Mouse (Mus musculus) liver, embryonic 13.5 days (tissue): ENCODE measurements around the gene Csnk1d. TPM values are rescaled to one million over a fixed set of nuclear protein-coding genes. Genes with fewer than 3 reads are reported as not detected.

ENCODE experiments used
- ATAC-seq: fragments of 200-750 bp; cut with Nextera tagmentation; 2 replicates; pipeline ENCODE4 v1.8.0; 2017; ENCODE audit warnings: low read depth, mild to moderate bottlenecking, moderate number of reproducible peaks, moderate library complexity
- DNase-seq: peaks from one replicate; pipeline ENCODE4 v3.0.0; 2022
- H3K27ac ChIP-seq: fragments of 300-500 bp; sonication (generic); 2 replicates; pipeline ENCODE4 v1.5.1; 2015; ENCODE audit warnings: moderate library complexity, mild to moderate bottlenecking, inconsistent platforms
- H3K27me3 ChIP-seq: fragments of 300-500 bp; sonication (generic); 2 replicates; pipeline ENCODE4 v1.6.1; 2015; ENCODE audit warnings: mild to moderate bottlenecking, inconsistent platforms
- H3K36me3 ChIP-seq: fragments of 300-500 bp; sonication (generic); 2 replicates; pipeline ENCODE4 v1.6.1; 2015; ENCODE audit warnings: mild to moderate bottlenecking, inconsistent platforms
- H3K4me1 ChIP-seq: fragments of 300-500 bp; sonication (generic); replicated peaks from 2 replicates; pipeline ENCODE4 v1.6.1; 2015; ENCODE audit warnings: inconsistent platforms
- H3K4me2 ChIP-seq: fragments of 300-500 bp; sonication (generic); 2 replicates; pipeline ENCODE4 v1.6.1; 2015; ENCODE audit warnings: inconsistent platforms, mild to moderate bottlenecking, moderate library complexity
- H3K4me3 ChIP-seq: fragments of 300-500 bp; sonication (generic); replicated peaks from 2 replicates; pipeline ENCODE4 v1.5.1; 2015; ENCODE audit warnings: mild to moderate bottlenecking, inconsistent platforms
- H3K9ac ChIP-seq: fragments of 300-500 bp; sonication (generic); 2 replicates; pipeline ENCODE4 v1.6.1; 2015; ENCODE audit warnings: mild to moderate bottlenecking, inconsistent platforms
- H3K9me3 ChIP-seq: fragments of 300-500 bp; sonication (generic); replicated peaks from 2 replicates; pipeline ENCODE4 v1.6.1; 2016; ENCODE audit warnings: inconsistent platforms
- WGBS: fragments of 180-500 bp; shearing (Covaris S2); methylation state at CpG from one replicate; pipeline ENCODE4 v1.1.7; 2015; ENCODE audit not compliant: insufficient replicate concordance; 5-methylcytosine and 5-hydroxymethylcytosine counted together
- polyA plus RNA-seq: library from polyadenylated mRNA; unstranded; fragments of >200 nt; fragmentation: Nextera tagmentation; extraction: Ambion mirVana; gene quantifications from 2 replicates; pipeline ENCODE4 v1.2.1, GENCODE M21; 2015

Csnk1d gene
- polyA plus RNA-seq, 1 experiment from 2014 or later: 36.8 TPM

GRCm38 (mm10) chr11:120938795-120939194 lies 52.3 kb downstream of the Csnk1d start:
- Histone ChIP-seq H3K36me3 (no peaks in the 10 kb centered on the region), H3K27ac (peak overlapping the region; percentile 82), H3K4me2 (peak overlapping the region; percentile 38), H3K9ac (peak overlapping the region; percentile 22; the same call in 1 of the 2 replicates), H3K4me3 (no peak overlapping the region), H3K4me1 (peaks cover 26% of the 10 kb centered on the region), H3K9me3 (no peaks in the 10 kb centered on the region), H3K27me3 (peaks cover 6% of the 10 kb centered on the region)
- peak; percentile 81 for ATAC-seq
- DNase-seq: peak; percentile 56
- 3% methylated on average over 4 of the region's 4 CpGs for WGBS

- WGBS: 79% methylated on average over 1 of the region's 1 CpGs
- Histone ChIP-seq H3K4me2 (peak overlapping the region; percentile 37), H3K36me3 (no peaks in the 10 kb centered on the region), H3K9me3 (no peaks in the 10 kb centered on the region), H3K27me3 (no peaks in the 10 kb centered on the region), H3K4me1 (peaks cover 30% of the 10 kb centered on the region), H3K4me3 (no peak overlapping the region), H3K27ac (peak overlapping the region; percentile 45), H3K9ac (peak overlapping the region; percentile 49; the same call in 1 of the 2 replicates)
- ATAC-seq (peak; percentile 81), DNase-seq (no peak)
These were observed 53.2 kb downstream of the Csnk1d start for GRCm38 (mm10) chr11:120937976-120938375.

GRCm38 (mm10) chr11:120932564-120933398 lies 58.3 kb downstream of the Csnk1d start, which contains the start of gene Ccdc57:
TSS of gene Ccdc57 (minus strand) at chr11:120932872.
- Histone ChIP-seq H3K4me3 (peak within 1 kb of the TSS; percentile 78), H3K4me1 (peaks cover 50% of the 10 kb centered on the region), H3K27ac (peak within 1 kb of the TSS; percentile 58), H3K9me3 (no peaks in the 10 kb centered on the region), H3K4me2 (peak within 1 kb of the TSS; percentile 84), H3K36me3 (peaks cover 9% of the 10 kb centered on the region), H3K9ac (peak within 1 kb of the TSS; percentile 77), H3K27me3 (no peaks in the 10 kb centered on the region)
- DNase-seq (peak; percentile 77), ATAC-seq (peak; percentile 87)
- WGBS: 9% methylated on average over 44 of the region's 44 CpGs

- Histone ChIP-seq H3K4me1 (peaks cover 49% of the 10 kb centered on the region), H3K9ac (no peak overlapping the region), H3K27ac (no peak overlapping the region), H3K36me3 (peaks cover 9% of the 10 kb centered on the region), H3K4me3 (peak overlapping the region; percentile 78; the same call in 1 of the 2 replicates), H3K27me3 (no peaks in the 10 kb centered on the region), H3K4me2 (0 out of 2 replicates have a peak overlapping the region, but pooled peaks have one; percentile 84), H3K9me3 (no peaks in the 10 kb centered on the region)
- ATAC-seq (no peak), DNase-seq (no peak)
- WGBS: 87% methylated on average over 4 of the region's 4 CpGs
These were observed 59.7 kb downstream of the Csnk1d start for GRCm38 (mm10) chr11:120931479-120931878.

- WGBS: 47% methylated on average over 4 of the region's 4 CpGs
- no peaks in the 10 kb centered on the region for H3K27me3 ChIP-seq
- 0 out of 2 replicates have a peak overlapping the region, but pooled peaks have one; percentile 42 for H3K27ac ChIP-seq
- peak overlapping the region; percentile 26; the same call in 1 of the 2 replicates for H3K9ac ChIP-seq
- no peak for ATAC-seq
- H3K9me3 ChIP-seq: no peaks in the 10 kb centered on the region
- H3K36me3 ChIP-seq: peaks cover 25% of the 10 kb centered on the region
- H3K4me3 ChIP-seq: no peak overlapping the region
- no peak overlapping the region for H3K4me2 ChIP-seq
- H3K4me1 ChIP-seq: peaks cover 49% of the 10 kb centered on the region
- no peak for DNase-seq
These were observed 62.7 kb downstream of the Csnk1d start for GRCm38 (mm10) chr11:120928468-120928867.

- H3K9ac ChIP-seq: no peak overlapping the region
- WGBS: 76% methylated on average over 3 of the region's 3 CpGs
- H3K36me3 ChIP-seq: peaks cover 49% of the 10 kb centered on the region
- H3K9me3 ChIP-seq: no peaks in the 10 kb centered on the region
- ATAC-seq (no peak), DNase-seq (no peak)
- H3K27ac ChIP-seq: peak overlapping the region; percentile 32; the same call in 1 of the 2 replicates
- no peak overlapping the region for H3K4me2 ChIP-seq
- no peak overlapping the region for H3K4me3 ChIP-seq
- H3K27me3 ChIP-seq: no peaks in the 10 kb centered on the region
- peaks cover 6% of the 10 kb centered on the region for H3K4me1 ChIP-seq
These were observed 68.6 kb downstream of the Csnk1d start for GRCm38 (mm10) chr11:120922528-120922927.

- Histone ChIP-seq H3K9ac (no peak overlapping the region), H3K27me3 (no peaks in the 10 kb centered on the region), H3K9me3 (no peaks in the 10 kb centered on the region), H3K4me3 (no peak overlapping the region), H3K4me1 (peaks cover 4% of the 10 kb centered on the region), H3K27ac (no peak overlapping the region), H3K36me3 (peaks cover 42% of the 10 kb centered on the region), H3K4me2 (no peak overlapping the region)
- ATAC-seq: no peak
- WGBS: 87% methylated on average over 5 of the region's 5 CpGs
- DNase-seq: no peak
These were observed 73.4 kb downstream of the Csnk1d start for GRCm38 (mm10) chr11:120917756-120918155.

- no peak overlapping the region for H3K4me2 ChIP-seq
- no peaks in the 10 kb centered on the region for H3K9me3 ChIP-seq
- no peak for ATAC-seq
- WGBS: 39% methylated on average over 3 of the region's 3 CpGs
- no peaks in the 10 kb centered on the region for H3K4me1 ChIP-seq
- DNase-seq: no peak
- peaks cover 40% of the 10 kb centered on the region for H3K36me3 ChIP-seq
- no peaks in the 10 kb centered on the region for H3K27me3 ChIP-seq
- no peak overlapping the region for H3K4me3 ChIP-seq
- no peak overlapping the region for H3K9ac ChIP-seq
- H3K27ac ChIP-seq: no peak overlapping the region
These were observed 74.7 kb downstream of the Csnk1d start for GRCm38 (mm10) chr11:120916477-120916876.

- Histone ChIP-seq H3K4me3 (no peak overlapping the region), H3K27me3 (no peaks in the 10 kb centered on the region), H3K36me3 (peaks cover 20% of the 10 kb centered on the region), H3K9me3 (no peaks in the 10 kb centered on the region), H3K4me2 (no peak overlapping the region), H3K9ac (no peak overlapping the region), H3K27ac (no peak overlapping the region), H3K4me1 (no peaks in the 10 kb centered on the region)
- 84% methylated on average over 4 of the region's 4 CpGs for WGBS
- ATAC-seq: no peak
- DNase-seq: no peak
These were observed 77.3 kb downstream of the Csnk1d start for GRCm38 (mm10) chr11:120913796-120914195.
